Mouse (Mus musculus): ENCODE measurements around the gene Zbed3. TPM values are rescaled to one million over a fixed set of nuclear protein-coding genes. Genes with fewer than 3 reads are reported as not detected.

Gene Zbed3
- 26.7 TPM for polyA plus RNA-seq (2014; fragmentation: Illumina TruSeq; extraction: RNeasy Lipid Tissue Mini Kit (QIAGEN cat#74804); ENCODE audit: low read depth, low replicate concordance)

GRCm38 (mm10) chr13:95323400-95323799 lies at the start of gene Zbed3:
TSS of gene Zbed3 (plus strand) at chr13:95323612.

GRCm38 (mm10) chr13:95374701-95375553 lies 51.5 kb downstream of the Zbed3 start, which contains the start of gene Aggf1:
TSS of gene Aggf1 (minus strand) at chr13:95375352.

Other genes starting within 250 kb of the Zbed3 start
- gene Pde8b, start 73.3 kb upstream of the Zbed3 start, polyA plus RNA-seq (2014; fragmentation: Illumina TruSeq; extraction: RNeasy Lipid Tissue Mini Kit (QIAGEN cat#74804); ENCODE audit: low read depth, low replicate concordance) = 12.6 TPM
- gene Aggf1, start 51.7 kb downstream of the Zbed3 start, polyA plus RNA-seq (2014; fragmentation: Illumina TruSeq; extraction: RNeasy Lipid Tissue Mini Kit (QIAGEN cat#74804); ENCODE audit: low read depth, low replicate concordance) = 28.0 TPM
- gene Crhbp, start 121.3 kb downstream of the Zbed3 start, polyA plus RNA-seq (2014; fragmentation: Illumina TruSeq; extraction: RNeasy Lipid Tissue Mini Kit (QIAGEN cat#74804); ENCODE audit: low read depth, low replicate concordance) = not detected
- not detected for gene S100z, start 155.1 kb downstream of the Zbed3 start, polyA plus RNA-seq (2014; fragmentation: Illumina TruSeq; extraction: RNeasy Lipid Tissue Mini Kit (QIAGEN cat#74804); ENCODE audit: low read depth, low replicate concordance)
- gene F2rl1, start 201.6 kb downstream of the Zbed3 start, polyA plus RNA-seq (2014; fragmentation: Illumina TruSeq; extraction: RNeasy Lipid Tissue Mini Kit (QIAGEN cat#74804); ENCODE audit: low read depth, low replicate concordance) = 17.4 TPM

All from kidney, adult 10 weeks (tissue).